Mouse (Mus musculus) hindbrain, embryonic 13.5 days (tissue): ENCODE data around the gene Ptger1. TPM values are rescaled to one million over a fixed set of nuclear protein-coding genes. Genes with fewer than 3 reads are reported as not detected.

Experiments
- ATAC-seq: fragments of 200-750 bp; cut with Nextera tagmentation; 2 replicates; pipeline ENCODE4 v1.8.0; 2017; ENCODE audit warnings: moderate TSS enrichment; ENCODE audit not compliant: low FRiP score
- H3K27ac ChIP-seq: fragments of 300-500 bp; sonication (generic); 2 replicates; pipeline ENCODE4 v1.5.1; 2015; ENCODE audit warnings: inconsistent platforms, mild to moderate bottlenecking, moderate library complexity
- H3K27me3 ChIP-seq: fragments of 300-500 bp; sonication (generic); 2 replicates; pipeline ENCODE4 v1.6.1; 2015; ENCODE audit warnings: mild to moderate bottlenecking, inconsistent platforms
- H3K36me3 ChIP-seq: fragments of 300-500 bp; sonication (generic); 2 replicates; pipeline ENCODE4 v1.6.1; 2015; ENCODE audit warnings: mild to moderate bottlenecking, inconsistent platforms
- H3K4me1 ChIP-seq: fragments of 300-500 bp; sonication (generic); replicated peaks from 2 replicates; pipeline ENCODE4 v1.6.1; 2015; ENCODE audit warnings: inconsistent platforms
- H3K4me2 ChIP-seq: fragments of 300-500 bp; sonication (generic); 2 replicates; pipeline ENCODE4 v1.6.1; 2015; ENCODE audit warnings: inconsistent platforms, mild to moderate bottlenecking, moderate library complexity
- H3K4me3 ChIP-seq: fragments of 300-500 bp; sonication (generic); 2 replicates; pipeline ENCODE4 v1.5.1; 2015; ENCODE audit warnings: mild to moderate bottlenecking, inconsistent platforms
- H3K9ac ChIP-seq: fragments of 300-500 bp; sonication (generic); 2 replicates; pipeline ENCODE4 v1.6.1; 2015; ENCODE audit warnings: mild to moderate bottlenecking, inconsistent platforms
- H3K9me3 ChIP-seq: fragments of 300-500 bp; sonication (generic); 2 replicates; pipeline ENCODE4 v1.6.1; 2016; ENCODE audit warnings: inconsistent platforms
- WGBS: fragments of 180-500 bp; shearing (Covaris S2); methylation state at CpG from one replicate; pipeline ENCODE4 v1.1.7; 2015; 5-methylcytosine and 5-hydroxymethylcytosine counted together
- polyA plus RNA-seq: library from polyadenylated mRNA; unstranded; fragments of >200 nt; fragmentation: Nextera tagmentation; extraction: Ambion mirVana; gene quantifications from 2 replicates; pipeline ENCODE4 v1.2.1, GENCODE M21; 2015

Gene Ptger1
- polyA plus RNA-seq, 1 experiment from 2014 or later: 0.70 TPM

GRCm38 (mm10) chr8:83660995-83661680, 5.3 kb upstream of the Ptger1 start:
- WGBS: 20% methylated on average over 22 of the region's 22 CpGs
- peak; percentile 11; the same call in 1 of the 2 replicates for ATAC-seq
- Histone ChIP-seq H3K4me2 (peak overlapping the region; percentile 19; the same call in 1 of the 2 replicates), H3K4me3 (no peak overlapping the region), H3K9ac (peak overlapping the region; percentile 31), H3K36me3 (peaks cover 23% of the 10 kb centered on the region), H3K27me3 (no peaks in the 10 kb centered on the region), H3K27ac (no peak overlapping the region), H3K9me3 (no peaks in the 10 kb centered on the region), H3K4me1 (peaks cover 45% of the 10 kb centered on the region)

- WGBS: 10% methylated on average over 4 of the region's 4 CpGs
- peak overlapping the region; percentile 8; the same call in 1 of the 2 replicates for H3K27ac ChIP-seq
- H3K4me1 ChIP-seq: peaks cover 56% of the 10 kb centered on the region
Measured at GRCm38 (mm10) chr8:83662421-83662826, 4.1 kb upstream of the Ptger1 start.

GRCm38 (mm10) chr8:83664096-83664495, 2.4 kb upstream of the Ptger1 start:
- 92% methylated on average over 13 of the region's 13 CpGs for WGBS

More at GRCm38 (mm10) chr8:83662421-83662826, 4.1 kb upstream of the Ptger1 start:
- Histone ChIP-seq H3K27me3 (peaks cover 2% of the 10 kb centered on the region), H3K4me3 (no peak overlapping the region), H3K9ac (no peak overlapping the region), H3K4me2 (no peak overlapping the region), H3K36me3 (peaks cover 17% of the 10 kb centered on the region), H3K9me3 (no peaks in the 10 kb centered on the region)
- ATAC-seq: peak; percentile 12; the same call in 1 of the 2 replicates

GRCm38 (mm10) chr8:83664931-83665625, 1.4 kb upstream of the Ptger1 start:
- Histone ChIP-seq H3K36me3 (peaks cover 28% of the 10 kb centered on the region), H3K9me3 (no peaks in the 10 kb centered on the region), H3K9ac (no peak overlapping the region), H3K4me2 (no peak overlapping the region), H3K4me3 (no peak overlapping the region), H3K4me1 (peaks cover 64% of the 10 kb centered on the region), H3K27ac (0 out of 2 replicates have a peak overlapping the region, but pooled peaks have one; percentile 8), H3K27me3 (peaks cover 9% of the 10 kb centered on the region)
- 44% methylated on average over 2 of the region's 2 CpGs for WGBS
- no peak for ATAC-seq

More at GRCm38 (mm10) chr8:83664096-83664495, 2.4 kb upstream of the Ptger1 start:
- no peaks in the 10 kb centered on the region for H3K9me3 ChIP-seq
- no peak overlapping the region for H3K27ac ChIP-seq
- no peak overlapping the region for H3K9ac ChIP-seq
- peaks cover 6% of the 10 kb centered on the region for H3K27me3 ChIP-seq
- no peak for ATAC-seq
- H3K36me3 ChIP-seq: peaks cover 18% of the 10 kb centered on the region
- no peak overlapping the region for H3K4me3 ChIP-seq
- no peak overlapping the region for H3K4me2 ChIP-seq
- peaks cover 68% of the 10 kb centered on the region for H3K4me1 ChIP-seq

GRCm38 (mm10) chr8:83666866-83667234, 372 bp downstream of the Ptger1 start:
- H3K4me2 ChIP-seq: no peak overlapping the region
- H3K27ac ChIP-seq: 0 out of 2 replicates have a peak overlapping the region, but pooled peaks have one; percentile 48
- ATAC-seq: no peak

GRCm38 (mm10) chr8:83667526-83667925, 1.0 kb downstream of the Ptger1 start:
- no peak overlapping the region for H3K9ac ChIP-seq

More at GRCm38 (mm10) chr8:83666866-83667234, 372 bp downstream of the Ptger1 start:
- Histone ChIP-seq H3K4me3 (no peak overlapping the region), H3K9me3 (no peaks in the 10 kb centered on the region), H3K9ac (peak overlapping the region; percentile 58), H3K4me1 (peaks cover 47% of the 10 kb centered on the region), H3K36me3 (peaks cover 46% of the 10 kb centered on the region), H3K27me3 (peaks cover 9% of the 10 kb centered on the region)
- WGBS: 79% methylated on average over 3 of the region's 3 CpGs

GRCm38 (mm10) chr8:83668010-83668916, 1.8 kb downstream of the Ptger1 start:
- peaks cover 37% of the 10 kb centered on the region for H3K4me1 ChIP-seq
- 19% methylated on average over 80 of the region's 80 CpGs for WGBS
- peak overlapping the region; percentile 67 for H3K9ac ChIP-seq
- H3K4me2 ChIP-seq: peak overlapping the region; percentile 62
- H3K4me3 ChIP-seq: peak overlapping the region; percentile 35
- peaks cover 60% of the 10 kb centered on the region for H3K36me3 ChIP-seq
- no peaks in the 10 kb centered on the region for H3K9me3 ChIP-seq
- peak overlapping the region; percentile 62 for H3K27ac ChIP-seq
- ATAC-seq: peak; percentile 53
- peaks cover 9% of the 10 kb centered on the region for H3K27me3 ChIP-seq

More at GRCm38 (mm10) chr8:83667526-83667925, 1.0 kb downstream of the Ptger1 start:
- Histone ChIP-seq H3K27ac (0 out of 2 replicates have a peak overlapping the region, but pooled peaks have one; percentile 62), H3K36me3 (peaks cover 53% of the 10 kb centered on the region), H3K27me3 (peaks cover 9% of the 10 kb centered on the region), H3K4me1 (peaks cover 40% of the 10 kb centered on the region), H3K4me3 (0 out of 2 replicates have a peak overlapping the region, but pooled peaks have one; percentile 35), H3K9me3 (no peaks in the 10 kb centered on the region), H3K4me2 (peak overlapping the region; percentile 62)
- 83% methylated on average over 10 of the region's 10 CpGs for WGBS
- peak; percentile 0; the same call in 1 of the 2 replicates for ATAC-seq

- H3K27me3 ChIP-seq: peaks cover 9% of the 10 kb centered on the region
- no peak overlapping the region; the same call in 1 of the 2 replicates for H3K9ac ChIP-seq
- peaks cover 60% of the 10 kb centered on the region for H3K36me3 ChIP-seq
- no peak overlapping the region for H3K27ac ChIP-seq
- H3K9me3 ChIP-seq: no peaks in the 10 kb centered on the region
- H3K4me3 ChIP-seq: no peak overlapping the region
- H3K4me2 ChIP-seq: peak overlapping the region; percentile 62; the same call in 1 of the 2 replicates
- no peak for ATAC-seq
- H3K4me1 ChIP-seq: peaks cover 37% of the 10 kb centered on the region
- WGBS: 79% methylated on average over 16 of the region's 16 CpGs
Measured at GRCm38 (mm10) chr8:83669013-83669412, 2.5 kb downstream of the Ptger1 start.

- Histone ChIP-seq H3K4me2 (no peak overlapping the region), H3K27ac (no peak overlapping the region), H3K27me3 (0 out of 2 replicates have a peak, but pooled peaks cover 4% of the 10 kb centered on the region), H3K4me1 (peaks cover 7% of the 10 kb centered on the region), H3K36me3 (peaks cover 80% of the 10 kb centered on the region), H3K4me3 (no peak overlapping the region), H3K9me3 (no peaks in the 10 kb centered on the region), H3K9ac (no peak overlapping the region)
- no peak for ATAC-seq
- WGBS: 62% methylated on average over 5 of the region's 5 CpGs
Measured at GRCm38 (mm10) chr8:83672936-83673335, 6.5 kb downstream of the Ptger1 start.

GRCm38 (mm10) chr8:83674497-83674896, 8.0 kb downstream of the Ptger1 start:
- Histone ChIP-seq H3K4me3 (no peak overlapping the region), H3K4me2 (no peak overlapping the region), H3K9me3 (no peaks in the 10 kb centered on the region), H3K9ac (no peak overlapping the region), H3K27me3 (0 out of 2 replicates have a peak, but pooled peaks cover under 1% of the 10 kb centered on the region), H3K36me3 (peaks cover 88% of the 10 kb centered on the region), H3K4me1 (no peaks in the 10 kb centered on the region), H3K27ac (no peak overlapping the region)
- ATAC-seq: no peak
- 94% methylated on average over 5 of the region's 5 CpGs for WGBS

- no peak for ATAC-seq
- no peak overlapping the region for H3K9ac ChIP-seq
- no peak overlapping the region for H3K4me3 ChIP-seq
- peaks cover 87% of the 10 kb centered on the region for H3K36me3 ChIP-seq
- no peaks in the 10 kb centered on the region for H3K9me3 ChIP-seq
- no peak overlapping the region for H3K4me2 ChIP-seq
- H3K27ac ChIP-seq: no peak overlapping the region
- WGBS: 96% methylated on average over 12 of the region's 12 CpGs
- H3K4me1 ChIP-seq: no peaks in the 10 kb centered on the region
- no peaks in the 10 kb centered on the region for H3K27me3 ChIP-seq
Measured at GRCm38 (mm10) chr8:83679866-83680265, 13.4 kb downstream of the Ptger1 start.
